Mouse (Mus musculus) neural tube, embryonic 14.5 days (tissue): ENCODE results near the gene Snap91. TPM values are rescaled to one million over a fixed set of nuclear protein-coding genes. Genes with fewer than 3 reads are reported as not detected.

Experiments used
- ATAC-seq: fragments of 200-750 bp; cut with Nextera tagmentation; 2 replicates; pipeline ENCODE4 v1.8.0; 2017; ENCODE audit warnings: low read depth, mild to moderate bottlenecking, moderate TSS enrichment, moderate library complexity
- H3K27ac ChIP-seq: fragments of 300-500 bp; sonication (generic); 2 replicates; pipeline ENCODE4 v1.5.1; 2014; ENCODE audit warnings: low read depth, mild to moderate bottlenecking, control low read depth, low read length, moderate library complexity, mixed read lengths
- H3K27me3 ChIP-seq: fragments of 300-500 bp; sonication (generic); 2 replicates; pipeline ENCODE4 v1.6.1; 2014; ENCODE audit warnings: low read length; ENCODE audit not compliant: control insufficient read depth, insufficient read depth
- H3K36me3 ChIP-seq: fragments of 300-500 bp; sonication (generic); 2 replicates; pipeline ENCODE4 v1.6.1; 2014; ENCODE audit warnings: low read length, mixed read lengths; ENCODE audit not compliant: control insufficient read depth, insufficient read depth
- H3K4me1 ChIP-seq: fragments of 300-500 bp; sonication (generic); 2 replicates; pipeline ENCODE4 v1.6.1; 2014; ENCODE audit warnings: low read length; ENCODE audit not compliant: control insufficient read depth, insufficient read depth
- H3K4me2 ChIP-seq: fragments of 300-500 bp; sonication (generic); 2 replicates; pipeline ENCODE4 v1.6.1; 2014; ENCODE audit warnings: mild to moderate bottlenecking, low read depth, low read length, control low read depth
- H3K4me3 ChIP-seq: fragments of 300-500 bp; sonication (generic); 2 replicates; pipeline ENCODE4 v1.5.1; 2014; ENCODE audit warnings: low read depth, low read length, control low read depth, mixed read lengths
- H3K9ac ChIP-seq: fragments of 300-500 bp; sonication (generic); replicated peaks from 2 replicates; pipeline ENCODE4 v1.6.1; 2014; ENCODE audit warnings: low read depth, mild to moderate bottlenecking, control low read depth, low read length, mixed read lengths
- H3K9me3 ChIP-seq: fragments of 300-500 bp; sonication (generic); 2 replicates; pipeline ENCODE4 v1.6.1; 2016; ENCODE audit warnings: low read length; ENCODE audit not compliant: control insufficient read depth
- WGBS: fragments of 180-500 bp; shearing (Covaris S2); extraction: QIAGEN DNeasy Blood & Tissue Kit; methylation state at CpG from one replicate; pipeline ENCODE4 v1.1.7; 2014; 5-methylcytosine and 5-hydroxymethylcytosine counted together
- polyA plus RNA-seq: library from polyadenylated mRNA; unstranded; fragments of >200 nt; fragmentation: Nextera tagmentation; extraction: Ambion mirVana; gene quantifications from 2 replicates; pipeline ENCODE4 v1.2.1, GENCODE M21; 2014

Gene Snap91
- polyA plus RNA-seq, 1 experiment from 2014 or later, result 93.0 TPM

DNA sequence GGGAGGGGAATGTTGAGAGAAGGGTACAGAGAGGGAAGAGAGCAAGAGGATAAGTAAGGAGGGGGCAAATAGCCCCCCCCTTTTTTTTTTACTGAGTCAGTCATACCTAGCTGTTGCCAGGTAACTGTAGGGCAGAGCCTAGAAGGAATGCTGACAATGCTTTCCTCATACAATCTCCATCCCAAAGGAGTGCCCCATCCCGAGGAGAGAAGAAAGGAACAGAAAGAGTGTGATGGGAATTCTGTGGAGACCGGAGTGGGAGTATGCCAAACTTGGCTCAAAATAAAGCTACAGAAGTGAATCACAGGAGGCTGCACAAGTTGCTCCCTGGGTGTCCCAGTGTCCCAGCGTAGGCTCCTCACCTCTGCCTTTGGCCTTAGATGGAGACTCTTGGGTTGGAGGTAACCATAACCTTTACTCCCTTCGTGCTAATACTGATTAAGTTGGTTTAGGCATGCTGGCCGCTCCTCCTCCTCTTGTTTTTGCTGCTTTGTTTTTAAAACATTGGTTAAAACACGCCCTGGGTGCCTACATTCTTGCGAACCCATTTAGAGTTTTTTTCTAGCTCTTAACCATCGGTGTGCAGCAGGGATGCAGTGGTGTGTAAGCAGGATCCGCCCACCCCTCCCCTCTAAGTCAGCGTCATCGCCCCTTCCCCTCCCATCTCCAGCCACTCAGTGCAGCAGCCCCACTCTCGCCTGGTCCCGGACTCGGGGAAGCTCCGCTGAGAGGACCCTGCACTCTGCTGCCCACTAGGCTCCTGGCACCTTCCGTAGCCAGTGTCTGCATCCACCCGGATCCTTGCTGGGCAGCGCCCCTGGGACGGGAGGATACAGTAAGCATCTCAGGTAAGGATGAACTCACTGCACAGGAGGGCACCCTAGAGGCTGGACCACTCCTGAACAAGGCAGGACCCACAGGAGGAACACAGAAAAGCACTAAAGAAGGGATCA, 137.2 kb downstream of the Snap91 start, which contains the start of gene Prss35:
Gene Prss35, plus strand, starts transcription at position 691 of the 953 bp plus-strand sequence.
- Histone ChIP-seq H3K27ac (no peak within 1 kb of the TSS), H3K36me3 (no peaks in the 10 kb centered on the region), H3K9me3 (no peaks in the 10 kb centered on the region), H3K4me2 (peak within 1 kb of the TSS; percentile 67), H3K9ac (peak within 1 kb of the TSS; percentile 54), H3K4me1 (peaks cover 6% of the 10 kb centered on the region; the same call in 1 of the 2 replicates), H3K4me3 (peak within 1 kb of the TSS; percentile 32), H3K27me3 (no peaks in the 10 kb centered on the region)
- peak; percentile 94 for ATAC-seq
- WGBS, result 2% methylated on average over 19 of the region's 19 CpGs

DNA sequence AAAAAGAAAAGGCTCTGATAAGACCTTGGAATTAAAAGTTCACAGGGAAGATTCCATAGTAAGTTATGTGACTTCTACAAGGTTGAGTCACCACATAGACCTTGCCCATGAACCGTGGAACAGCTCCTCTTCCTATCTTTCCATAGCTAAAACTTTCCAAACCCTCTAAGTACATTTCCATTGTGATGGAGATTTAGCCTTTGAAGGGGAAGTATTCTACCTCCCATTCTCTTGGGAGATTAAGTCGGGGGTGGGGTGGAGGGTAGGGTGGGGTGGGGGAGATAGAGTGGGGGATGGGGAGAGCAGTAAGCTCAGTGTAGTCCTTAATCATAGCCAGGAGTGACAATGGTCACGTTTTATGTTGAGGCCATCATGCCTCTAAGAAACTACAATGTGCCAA, 140.5 kb downstream of the Snap91 start:
- Histone ChIP-seq H3K27ac (no peak overlapping the region), H3K9me3 (no peaks in the 10 kb centered on the region), H3K36me3 (no peaks in the 10 kb centered on the region), H3K27me3 (no peaks in the 10 kb centered on the region), H3K4me2 (no peak overlapping the region), H3K4me1 (peaks cover 4% of the 10 kb centered on the region; the same call in 1 of the 2 replicates), H3K4me3 (no peak overlapping the region), H3K9ac (no peak overlapping the region)
- WGBS, result 28% methylated on average over 3 of the region's 3 CpGs
- ATAC-seq, result no peak

DNA sequence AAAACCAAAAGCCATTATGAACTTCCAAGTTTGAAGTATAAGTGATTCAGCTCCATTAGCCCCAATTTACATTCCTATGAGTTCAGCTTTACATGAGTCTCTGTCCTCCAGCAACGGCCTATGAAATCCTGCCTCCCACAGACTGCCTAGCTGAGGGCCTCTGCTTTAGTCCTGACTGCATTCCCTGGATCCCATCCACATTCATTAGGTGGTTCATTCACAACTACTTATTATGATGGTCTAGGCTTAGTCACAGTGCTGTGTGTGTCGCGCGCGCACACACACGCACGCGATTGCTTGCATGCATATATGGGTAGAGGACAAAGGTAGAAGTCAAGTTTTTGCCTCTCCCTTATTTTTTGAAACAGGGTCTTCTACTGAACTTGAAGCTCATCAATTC, 141.7 kb downstream of the Snap91 start:
- no peaks in the 10 kb centered on the region for H3K27me3 ChIP-seq
- H3K4me1 ChIP-seq, result peaks cover 4% of the 10 kb centered on the region; the same call in 1 of the 2 replicates
- no peak overlapping the region for H3K27ac ChIP-seq
- no peaks in the 10 kb centered on the region for H3K9me3 ChIP-seq
- no peaks in the 10 kb centered on the region for H3K36me3 ChIP-seq
- 96% methylated on average over 8 of the region's 8 CpGs for WGBS
- no peak overlapping the region for H3K9ac ChIP-seq
- ATAC-seq, result no peak
- H3K4me2 ChIP-seq, result no peak overlapping the region
- no peak overlapping the region for H3K4me3 ChIP-seq

DNA sequence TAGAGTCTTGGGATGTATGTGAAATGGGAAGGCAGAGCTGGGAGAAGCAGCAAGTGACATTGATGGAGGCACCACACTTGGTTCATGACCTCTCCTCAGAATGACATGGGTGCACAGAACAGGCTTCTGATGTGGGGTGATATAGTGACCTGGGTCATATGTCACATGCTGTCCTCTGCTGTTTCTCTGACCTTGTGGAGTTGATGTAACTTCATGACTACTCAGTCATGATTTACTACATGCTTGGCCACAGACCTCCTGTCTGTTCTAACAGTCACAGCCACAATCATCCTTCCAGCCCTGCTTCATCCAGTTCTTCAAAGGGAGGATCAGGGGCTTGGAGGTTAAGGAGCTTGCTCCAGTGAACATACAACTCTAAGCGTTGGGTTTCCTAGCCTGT, 142.4 kb downstream of the Snap91 start:
- Histone ChIP-seq H3K9ac (no peak overlapping the region), H3K4me3 (no peak overlapping the region), H3K4me2 (no peak overlapping the region), H3K4me1 (peaks cover 2% of the 10 kb centered on the region; the same call in 1 of the 2 replicates), H3K27ac (no peak overlapping the region), H3K36me3 (no peaks in the 10 kb centered on the region), H3K9me3 (no peaks in the 10 kb centered on the region), H3K27me3 (no peaks in the 10 kb centered on the region)
- ATAC-seq, result no peak
- WGBS, result 98% methylated on average over 1 of the region's 1 CpGs

DNA sequence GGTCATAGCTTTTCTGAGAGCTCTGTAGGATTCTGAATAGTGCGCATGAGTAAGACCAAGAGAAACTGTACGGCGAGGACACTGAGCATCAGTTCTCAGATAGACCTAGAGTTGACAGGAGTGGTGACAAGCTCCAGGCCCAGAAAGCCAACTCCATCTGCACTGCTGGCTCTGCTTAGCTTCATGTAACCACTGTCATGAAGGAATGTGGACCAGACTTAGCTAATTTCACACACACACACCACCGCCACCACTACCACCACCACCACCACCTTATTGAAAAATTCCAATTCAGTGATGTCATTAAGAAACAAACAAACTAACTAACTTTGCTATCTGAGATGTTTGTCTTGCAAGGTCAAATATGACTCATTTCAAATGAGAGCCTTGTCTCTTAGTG, 143.5 kb downstream of the Snap91 start:
- no peaks in the 10 kb centered on the region for H3K36me3 ChIP-seq
- no peaks in the 10 kb centered on the region for H3K9me3 ChIP-seq
- H3K4me1 ChIP-seq, result no peaks in the 10 kb centered on the region
- H3K27me3 ChIP-seq, result no peaks in the 10 kb centered on the region
- H3K9ac ChIP-seq, result no peak overlapping the region
- no peak overlapping the region for H3K4me2 ChIP-seq
- ATAC-seq, result no peak
- no peak overlapping the region for H3K27ac ChIP-seq
- H3K4me3 ChIP-seq, result no peak overlapping the region
- 97% methylated on average over 4 of the region's 4 CpGs for WGBS

DNA sequence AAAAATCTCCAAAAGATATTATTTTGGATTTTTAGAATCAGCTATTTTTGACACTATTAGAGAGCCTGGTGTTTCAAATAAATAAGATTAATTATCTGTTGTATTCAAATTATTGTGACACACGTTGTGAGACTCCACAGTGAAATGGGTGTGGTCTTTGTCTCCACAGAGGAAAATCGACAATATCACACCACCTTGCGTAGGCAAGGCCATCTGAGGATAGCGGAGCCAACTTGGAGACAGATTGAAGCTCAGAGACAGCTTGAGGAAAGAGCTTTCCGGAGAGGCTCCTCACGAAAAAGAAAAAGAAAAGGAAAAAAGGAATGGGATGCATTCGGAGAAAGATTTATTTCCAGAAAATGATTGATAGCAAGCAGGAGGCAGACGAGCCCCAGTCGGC, 145.7 kb downstream of the Snap91 start:
- no peak overlapping the region for H3K4me3 ChIP-seq
- ATAC-seq, result no peak
- H3K4me2 ChIP-seq, result no peak overlapping the region
- 69% methylated on average over 9 of the region's 9 CpGs for WGBS
- no peaks in the 10 kb centered on the region for H3K4me1 ChIP-seq
- H3K9me3 ChIP-seq, result no peaks in the 10 kb centered on the region
- no peaks in the 10 kb centered on the region for H3K36me3 ChIP-seq
- H3K27ac ChIP-seq, result no peak overlapping the region
- H3K9ac ChIP-seq, result no peak overlapping the region
- H3K27me3 ChIP-seq, result no peaks in the 10 kb centered on the region

DNA sequence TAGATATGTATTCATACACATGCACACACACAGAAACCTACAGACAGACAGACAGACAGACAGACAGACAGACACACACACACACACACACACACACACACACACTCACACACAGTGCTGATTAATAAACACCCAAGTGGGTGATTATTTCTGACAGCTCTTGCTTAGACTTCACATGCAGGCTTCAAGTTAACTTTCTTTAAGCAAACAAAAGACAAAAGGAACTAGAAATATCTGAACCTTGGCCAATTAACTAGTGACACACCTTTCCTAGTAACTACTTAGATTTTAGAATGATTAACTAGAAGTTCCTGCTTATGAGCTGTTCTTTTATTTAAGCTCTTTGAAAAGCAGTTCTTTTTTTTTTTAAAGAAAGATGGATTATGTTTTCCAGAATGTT, 146.1 kb downstream of the Snap91 start:
- H3K4me3 ChIP-seq, result no peak overlapping the region
- ATAC-seq, result no peak
- H3K4me2 ChIP-seq, result no peak overlapping the region
- no peaks in the 10 kb centered on the region for H3K27me3 ChIP-seq
- H3K9ac ChIP-seq, result no peak overlapping the region
- H3K9me3 ChIP-seq, result no peaks in the 10 kb centered on the region
- H3K27ac ChIP-seq, result no peak overlapping the region
- H3K4me1 ChIP-seq, result no peaks in the 10 kb centered on the region
- H3K36me3 ChIP-seq, result no peaks in the 10 kb centered on the region

DNA sequence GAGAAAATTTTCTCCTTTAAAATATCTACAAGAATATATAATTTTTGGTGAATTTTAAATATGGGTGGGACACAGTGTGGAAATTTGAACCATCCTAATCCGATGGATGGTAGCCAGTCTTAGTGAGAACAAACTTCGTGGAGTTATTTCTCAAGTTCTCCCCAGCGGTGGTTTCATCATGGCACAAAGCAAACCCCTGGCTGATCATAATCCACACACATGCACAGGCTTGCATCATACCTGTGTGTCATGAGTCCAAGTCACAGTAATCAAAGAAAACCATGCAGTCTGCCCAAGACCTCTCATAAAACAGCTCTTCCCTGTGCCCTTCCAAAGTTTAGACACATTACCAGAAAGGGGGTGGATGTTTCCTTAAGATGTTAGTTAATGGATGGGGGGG, 150.6 kb downstream of the Snap91 start:
- Histone ChIP-seq H3K9ac (no peak overlapping the region), H3K4me1 (no peaks in the 10 kb centered on the region), H3K36me3 (no peaks in the 10 kb centered on the region), H3K4me3 (no peak overlapping the region), H3K9me3 (no peaks in the 10 kb centered on the region), H3K27ac (no peak overlapping the region), H3K4me2 (no peak overlapping the region), H3K27me3 (no peaks in the 10 kb centered on the region)
- no peak for ATAC-seq
- WGBS, result 93% methylated on average over 3 of the region's 3 CpGs

DNA sequence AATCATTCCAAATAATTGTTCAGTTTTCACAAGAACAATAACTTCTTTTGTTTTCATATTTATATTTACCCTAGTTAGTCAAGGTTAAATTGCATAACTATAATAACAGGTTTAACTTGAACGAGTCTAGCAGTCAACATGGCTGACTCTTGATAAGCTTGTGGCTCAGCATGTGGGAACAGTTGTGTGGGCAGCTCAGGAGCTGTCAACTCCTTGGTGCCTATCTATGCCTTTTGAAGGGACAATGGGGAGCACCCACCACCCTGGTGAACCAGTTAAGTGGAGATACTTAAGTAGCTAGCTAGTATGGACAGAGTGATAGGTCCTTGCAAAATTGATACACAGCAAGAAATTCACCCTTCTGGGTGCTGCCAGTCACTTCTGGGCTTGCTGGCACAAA, 151.4 kb downstream of the Snap91 start:
- Histone ChIP-seq H3K27ac (no peak overlapping the region), H3K4me3 (no peak overlapping the region), H3K27me3 (no peaks in the 10 kb centered on the region), H3K9ac (no peak overlapping the region), H3K4me1 (no peaks in the 10 kb centered on the region), H3K9me3 (no peaks in the 10 kb centered on the region), H3K36me3 (no peaks in the 10 kb centered on the region), H3K4me2 (no peak overlapping the region)
- 87% methylated on average over 1 of the region's 1 CpGs for WGBS
- no peak for ATAC-seq
